Mouse (Mus musculus) kidney, adult 2 months (tissue): ENCODE results near the gene Mitf. TPM values are rescaled to one million over a fixed set of nuclear protein-coding genes. Genes with fewer than 3 reads are reported as not detected.

ENCODE experiments used
- DNase-seq: peaks from one replicate; pipeline ENCODE4 v3.0.0; 2021
- H3K27ac ChIP-seq: fragments of 200-500 bp; 2 replicates; pipeline ENCODE4 v1.5.1; 2012; ENCODE audit warnings: low read depth, low read length, control low read depth, inconsistent platforms; ENCODE audit not compliant: insufficient read depth
- H3K27me3 ChIP-seq: fragments of 200-500 bp; replicated peaks from 2 replicates; pipeline ENCODE4 v1.6.1; 2012; ENCODE audit warnings: mild to moderate bottlenecking, moderate library complexity, low read length, inconsistent platforms; ENCODE audit not compliant: control insufficient read depth, insufficient read depth
- H3K36me3 ChIP-seq: fragments of 200-500 bp; 2 replicates; pipeline ENCODE4 v1.6.1; 2012; ENCODE audit warnings: mild to moderate bottlenecking, moderate library complexity, low read length, inconsistent platforms; ENCODE audit not compliant: control insufficient read depth, insufficient read depth
- H3K4me1 ChIP-seq: fragments of 200-500 bp; 2 replicates; pipeline ENCODE4 v1.6.1; 2011; ENCODE audit warnings: low read length; ENCODE audit not compliant: control insufficient read depth, insufficient read depth
- H3K4me3 ChIP-seq: fragments of 200-500 bp; 2 replicates; pipeline ENCODE4 v1.5.1; 2011; ENCODE audit warnings: mild to moderate bottlenecking, low read depth, low read length, control low read depth; ENCODE audit not compliant: insufficient read depth
- CTCF ChIP-seq: fragments of 200-500 bp; conservative IDR thresholded peaks from 2 replicates; pipeline ENCODE4 v1.5.1; 2011; ENCODE audit warnings: low read depth, mild to moderate bottlenecking, control low read depth, low read length, moderate library complexity, mixed read lengths; ENCODE audit not compliant: insufficient read depth, insufficient read length
- POLR2A ChIP-seq: fragments of 200-500 bp; IDR thresholded peaks from one replicate; pipeline ENCODE4 v1.6.1; 2011; ENCODE audit warnings: low read depth, low read length, control low read depth
- WGBS: fragments of 180-500 bp; shearing (Covaris S2); methylation state at CpG from one replicate; pipeline ENCODE4 v1.1.7; 2018; 5-methylcytosine and 5-hydroxymethylcytosine counted together
- polyA plus RNA-seq: library from polyadenylated mRNA; depleted of rRNA; stranded (reverse); fragments of >200 nt; gene quantifications from 2 replicates; pipeline ENCODE4 v1.2.3, GENCODE M21; 2012

Gene Mitf
- polyA plus RNA-seq, 1 experiment = 8.3 TPM

DNA sequence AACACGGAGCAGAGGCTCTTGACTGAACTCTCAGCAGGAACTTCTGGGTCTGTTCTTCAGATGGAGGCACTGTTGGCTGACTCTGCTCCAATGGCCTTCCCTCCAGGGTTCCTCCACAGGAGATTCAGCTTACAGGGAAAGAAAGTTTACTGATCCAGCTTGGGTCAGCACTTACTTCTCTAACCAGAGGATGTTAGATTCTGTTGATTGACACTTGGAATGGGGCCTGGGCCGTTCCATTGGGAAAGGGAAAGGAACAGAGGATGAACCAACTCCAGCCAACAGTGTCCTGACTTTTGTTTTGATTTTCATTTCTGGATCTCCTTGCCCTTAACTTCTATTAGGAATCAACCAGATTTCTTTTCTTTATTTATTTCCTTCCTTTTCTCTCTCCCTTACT is 11.7 kb upstream of the Mitf start:
- Histone ChIP-seq H3K27ac (no peak overlapping the region), H3K36me3 (no peaks in the 10 kb centered on the region), H3K27me3 (no peaks in the 10 kb centered on the region; the same call in 1 of the 2 replicates), H3K4me1 (no peaks in the 10 kb centered on the region), H3K4me3 (no peak overlapping the region)
- 63% methylated on average over 2 of the region's 2 CpGs for WGBS
- TF ChIP-seq CTCF = no peak
- TF ChIP-seq POLR2A = no peak
- DNase-seq = no peak

DNA sequence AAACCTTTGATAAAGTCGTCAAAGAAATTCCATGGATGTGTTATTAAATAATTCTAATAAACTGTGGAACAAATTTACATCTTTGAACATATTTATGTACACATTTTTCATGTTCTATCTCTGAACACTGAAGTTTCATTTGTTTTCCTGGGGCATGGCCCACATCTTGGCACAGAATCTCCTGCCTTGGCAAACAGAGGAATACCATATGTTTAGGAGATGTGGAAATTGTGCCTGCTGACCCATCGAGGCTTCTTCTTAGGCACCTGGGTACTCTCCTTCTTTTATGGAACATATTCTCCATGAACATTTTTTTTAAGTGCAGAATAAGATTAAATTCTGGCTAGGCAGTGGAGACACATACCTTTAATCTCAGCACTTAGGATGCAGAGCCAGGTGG is 6.2 kb upstream of the Mitf start:
- no peak for DNase-seq
- Histone ChIP-seq H3K4me1 (no peaks in the 10 kb centered on the region), H3K36me3 (no peaks in the 10 kb centered on the region), H3K27me3 (no peaks in the 10 kb centered on the region; the same call in 1 of the 2 replicates), H3K4me3 (no peak overlapping the region), H3K27ac (no peak overlapping the region)
- TF ChIP-seq CTCF (no peak), POLR2A (no peak)
- 67% methylated on average over 2 of the region's 2 CpGs for WGBS

DNA sequence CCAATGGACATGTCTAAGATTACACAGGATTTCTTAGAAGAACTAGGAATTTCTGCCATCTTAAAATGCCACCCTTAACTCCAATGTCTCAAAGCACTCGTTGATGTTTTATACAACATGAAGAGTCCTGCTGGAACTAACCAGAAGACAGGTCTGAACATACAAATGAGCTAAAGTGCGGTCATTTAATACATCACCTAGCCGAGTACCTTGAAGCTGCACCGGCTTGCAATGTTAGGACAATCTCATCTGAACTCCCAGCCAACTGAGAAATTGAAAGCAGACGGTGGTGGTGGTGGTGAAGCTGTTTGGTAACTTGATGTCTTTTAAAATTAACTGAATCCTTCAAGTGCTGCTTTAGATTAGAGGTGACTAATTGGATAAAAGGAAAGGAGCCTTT is 801 bp upstream of the Mitf start:
- no peak for DNase-seq
- H3K27me3 ChIP-seq = no peaks in the 10 kb centered on the region
- TF ChIP-seq POLR2A = no peak
- no peak for TF ChIP-seq CTCF
- H3K27ac ChIP-seq = no peak overlapping the region
- H3K4me3 ChIP-seq = peak overlapping the region; percentile 23; the same call in 1 of the 2 replicates
- 20% methylated on average over 5 of the region's 5 CpGs for WGBS
- H3K36me3 ChIP-seq = no peaks in the 10 kb centered on the region
- peaks cover 7% of the 10 kb centered on the region; the same call in 1 of the 2 replicates for H3K4me1 ChIP-seq

DNA sequence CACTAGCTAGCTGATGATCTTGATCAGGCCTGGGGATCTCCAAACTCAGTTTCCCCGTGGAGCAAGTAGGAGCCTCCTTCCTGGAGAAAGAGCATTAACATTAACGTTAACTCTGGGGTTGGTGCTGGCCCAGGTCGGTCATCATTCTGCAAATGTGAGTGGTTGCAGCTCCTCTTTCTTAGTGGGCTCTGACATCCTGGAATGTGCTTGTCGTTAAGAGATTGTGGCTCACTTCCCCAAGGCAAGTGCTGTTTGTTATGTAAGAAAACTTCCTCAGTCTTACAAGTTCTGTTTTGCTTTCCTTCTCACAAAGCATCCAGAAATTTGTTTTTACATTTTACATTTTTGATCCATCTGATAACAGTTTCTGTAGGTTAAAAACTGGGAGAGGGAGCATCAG is 7.3 kb downstream of the Mitf start:
- H3K27ac ChIP-seq = no peak overlapping the region
- no peak overlapping the region for H3K4me3 ChIP-seq
- DNase-seq = no peak
- H3K4me1 ChIP-seq = peaks cover 9% of the 10 kb centered on the region; the same call in 1 of the 2 replicates
- WGBS = 54% methylated on average over 4 of the region's 4 CpGs
- no peaks in the 10 kb centered on the region for H3K27me3 ChIP-seq
- no peaks in the 10 kb centered on the region for H3K36me3 ChIP-seq
- no peak for TF ChIP-seq POLR2A
- no peak for TF ChIP-seq CTCF

DNA sequence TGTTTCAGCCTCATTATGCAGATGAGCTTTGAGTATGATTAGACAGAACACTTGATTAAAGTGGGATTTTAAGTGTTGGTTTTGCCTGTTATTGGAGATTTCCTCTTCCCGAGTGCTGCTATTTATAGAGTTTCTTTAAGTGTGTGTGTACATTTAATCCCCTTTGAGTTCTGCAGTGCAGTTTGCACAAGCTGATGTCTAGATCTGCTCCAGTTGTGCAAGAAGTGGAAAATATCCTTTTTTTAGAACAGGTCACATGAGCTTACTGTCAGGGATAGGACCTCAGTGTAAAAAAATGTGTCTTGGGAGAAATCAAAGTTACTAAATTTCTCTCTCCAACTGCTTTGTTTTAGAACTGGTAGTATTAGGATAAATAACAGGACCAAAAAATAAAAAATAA is 8.9 kb downstream of the Mitf start:
- Histone ChIP-seq H3K36me3 (no peaks in the 10 kb centered on the region), H3K4me3 (no peak overlapping the region), H3K27ac (peak overlapping the region; percentile 16; the same call in 1 of the 2 replicates), H3K27me3 (no peaks in the 10 kb centered on the region), H3K4me1 (peaks cover 9% of the 10 kb centered on the region; the same call in 1 of the 2 replicates)
- peak; percentile 19 for DNase-seq
- TF ChIP-seq CTCF (no peak), POLR2A (no peak)
- 54% methylated on average over 1 of the region's 1 CpGs for WGBS

DNA sequence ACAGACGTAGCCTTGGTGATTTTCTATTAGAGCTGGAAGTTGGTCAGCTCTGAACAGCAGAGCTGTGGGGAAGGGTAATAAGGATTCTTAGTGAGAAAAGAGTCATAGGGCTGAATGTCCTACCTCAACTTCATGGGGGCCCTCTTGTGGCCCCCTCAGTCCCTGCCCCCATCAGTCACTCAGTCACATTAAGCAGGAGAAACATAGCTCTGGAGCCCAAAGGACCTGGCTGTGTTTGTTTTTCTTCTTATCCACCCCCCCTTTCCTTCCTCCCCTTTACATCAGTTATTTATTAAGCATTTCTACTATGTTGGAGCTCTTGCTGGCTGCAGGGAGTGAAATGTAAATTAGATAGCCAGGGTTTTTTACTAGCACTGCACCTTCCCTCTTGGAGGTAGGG is 10.0 kb downstream of the Mitf start:
- Histone ChIP-seq H3K4me3 (no peak overlapping the region), H3K4me1 (peaks cover 9% of the 10 kb centered on the region; the same call in 1 of the 2 replicates), H3K36me3 (no peaks in the 10 kb centered on the region), H3K27me3 (no peaks in the 10 kb centered on the region), H3K27ac (peak overlapping the region; percentile 94)
- 40% methylated on average over 1 of the region's 1 CpGs for WGBS
- peak; percentile 42 for DNase-seq
- no peak for TF ChIP-seq POLR2A
- TF ChIP-seq CTCF = no peak

DNA sequence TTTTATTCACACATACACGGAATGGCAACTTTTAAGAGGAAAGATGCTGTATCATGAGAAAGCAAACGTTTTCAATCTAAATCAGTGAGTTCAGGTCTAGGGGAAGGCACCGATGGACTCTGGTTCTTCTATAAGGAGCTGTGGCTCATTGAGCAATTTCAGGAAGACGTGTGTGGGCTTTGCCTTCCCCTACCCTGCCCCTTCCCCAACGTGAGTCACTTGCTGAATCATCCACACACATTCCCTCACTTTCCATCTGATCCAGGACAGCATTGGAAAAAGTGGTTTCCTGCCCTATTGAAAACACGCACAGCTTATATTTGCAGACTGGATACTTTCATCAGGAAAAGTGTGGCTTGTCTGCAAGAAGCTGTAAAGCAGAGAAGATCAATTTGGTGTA is 11.3 kb downstream of the Mitf start:
- TF ChIP-seq CTCF (no peak), POLR2A (no peak)
- WGBS = 61% methylated on average over 6 of the region's 6 CpGs
- Histone ChIP-seq H3K4me1 (peaks cover 9% of the 10 kb centered on the region; the same call in 1 of the 2 replicates), H3K27me3 (no peaks in the 10 kb centered on the region; the same call in 1 of the 2 replicates), H3K27ac (no peak overlapping the region), H3K4me3 (no peak overlapping the region), H3K36me3 (no peaks in the 10 kb centered on the region)
- no peak for DNase-seq

DNA sequence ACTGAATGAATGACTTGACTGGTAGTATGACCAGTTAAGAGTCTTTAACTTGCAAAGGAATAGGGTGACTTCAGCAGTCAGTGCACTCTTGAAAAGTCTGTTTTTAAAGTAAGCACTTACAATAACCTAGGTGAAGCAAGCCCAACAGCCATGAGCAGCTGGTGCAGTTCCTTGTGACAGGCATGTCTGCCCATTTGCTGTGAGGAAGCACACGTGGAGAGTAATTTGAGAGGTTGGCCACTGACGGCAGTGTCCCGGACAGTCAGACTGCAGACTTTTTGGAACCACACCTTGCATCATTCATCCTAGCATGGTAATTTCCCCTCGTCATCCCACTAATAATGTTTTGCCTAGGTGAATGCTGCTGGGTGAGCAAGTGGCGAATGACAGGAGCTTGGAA is 12.1 kb downstream of the Mitf start:
- TF ChIP-seq POLR2A (no peak), CTCF (no peak)
- no peaks in the 10 kb centered on the region for H3K36me3 ChIP-seq
- WGBS = 72% methylated on average over 5 of the region's 5 CpGs
- H3K4me3 ChIP-seq = no peak overlapping the region
- no peaks in the 10 kb centered on the region; the same call in 1 of the 2 replicates for H3K27me3 ChIP-seq
- no peak overlapping the region for H3K27ac ChIP-seq
- DNase-seq = no peak
- H3K4me1 ChIP-seq = peaks cover 9% of the 10 kb centered on the region; the same call in 1 of the 2 replicates
